Mouse (Mus musculus) neural tube, embryonic 15.5 days (tissue): ENCODE measurements at regions not wholly inside any gene's neighbourhood (a gene's known extent, or its start where the extent isn't known, plus 50 kb on each side); places are given as distances from the start of the nearest gene placed in this dataset.

ENCODE experiments used
- ATAC-seq: fragments of 200-750 bp; cut with Nextera tagmentation; 2 replicates; pipeline ENCODE4 v1.8.0; 2017; ENCODE audit warnings: mild to moderate bottlenecking, moderate TSS enrichment, moderate library complexity; ENCODE audit not compliant: low FRiP score
- H3K27ac ChIP-seq: fragments of 300-500 bp; sonication (generic); replicated peaks from 2 replicates; pipeline ENCODE4 v1.5.1; 2015; ENCODE audit warnings: mild to moderate bottlenecking, inconsistent platforms
- H3K27me3 ChIP-seq: fragments of 300-500 bp; sonication (generic); replicated peaks from 2 replicates; pipeline ENCODE4 v1.6.1; 2015; ENCODE audit warnings: inconsistent platforms
- H3K36me3 ChIP-seq: fragments of 300-500 bp; sonication (generic); 2 replicates; pipeline ENCODE4 v1.6.1; 2015; ENCODE audit warnings: inconsistent platforms
- H3K4me1 ChIP-seq: fragments of 300-500 bp; sonication (generic); 2 replicates; pipeline ENCODE4 v1.6.1; 2015; ENCODE audit warnings: inconsistent platforms
- H3K4me2 ChIP-seq: fragments of 300-500 bp; sonication (generic); 2 replicates; pipeline ENCODE4 v1.6.1; 2015; ENCODE audit warnings: inconsistent platforms, mild to moderate bottlenecking, moderate library complexity
- H3K4me3 ChIP-seq: fragments of 300-500 bp; sonication (generic); replicated peaks from 2 replicates; pipeline ENCODE4 v1.5.1; 2015; ENCODE audit warnings: mild to moderate bottlenecking, inconsistent platforms
- H3K9ac ChIP-seq: fragments of 300-500 bp; sonication (generic); replicated peaks from 2 replicates; pipeline ENCODE4 v1.6.1; 2015; ENCODE audit warnings: mild to moderate bottlenecking, inconsistent platforms
- H3K9me3 ChIP-seq: fragments of 300-500 bp; sonication (generic); replicated peaks from 2 replicates; pipeline ENCODE4 v1.6.1; 2016; ENCODE audit warnings: inconsistent platforms
- WGBS: fragments of 180-500 bp; shearing (Covaris S2); methylation state at CpG from one replicate; pipeline ENCODE4 v1.1.7; 2015; ENCODE audit warnings: mixed read lengths; 5-methylcytosine and 5-hydroxymethylcytosine counted together

- no peaks in the 10 kb centered on the region for H3K9me3 ChIP-seq
- 0 out of 2 replicates have a peak, but pooled peaks have one; percentile 14 for ATAC-seq
- H3K27me3 ChIP-seq = no peaks in the 10 kb centered on the region; the same call in 1 of the 2 replicates
- peaks cover 3% of the 10 kb centered on the region for H3K4me1 ChIP-seq
- no peak overlapping the region for H3K4me3 ChIP-seq
- WGBS = 73% methylated on average over 6 of the region's 6 CpGs
- H3K36me3 ChIP-seq = no peaks in the 10 kb centered on the region
- no peak overlapping the region for H3K9ac ChIP-seq
- H3K4me2 ChIP-seq = peak overlapping the region; percentile 42
- no peak overlapping the region for H3K27ac ChIP-seq
Observed at GRCm38 (mm10) chr3:52510831-52511230, 242.7 kb downstream of the Foxo1 start.

GRCm38 (mm10) chr3:52510088-52510765 lies 242.1 kb downstream of the Foxo1 start:
- H3K4me3 ChIP-seq = no peak overlapping the region; the same call in 1 of the 2 replicates
- H3K36me3 ChIP-seq = no peaks in the 10 kb centered on the region
- WGBS = 69% methylated on average over 12 of the region's 12 CpGs
- H3K4me1 ChIP-seq = peaks cover 3% of the 10 kb centered on the region
- no peak overlapping the region for H3K9ac ChIP-seq
- H3K4me2 ChIP-seq = peak overlapping the region; percentile 42
- no peak overlapping the region for H3K27ac ChIP-seq
- ATAC-seq = peak; percentile 89
- H3K27me3 ChIP-seq = no peaks in the 10 kb centered on the region; the same call in 1 of the 2 replicates
- H3K9me3 ChIP-seq = no peaks in the 10 kb centered on the region

GRCm38 (mm10) chr3:52503925-52504324 lies 235.8 kb downstream of the Foxo1 start:
- Histone ChIP-seq H3K9me3 (no peaks in the 10 kb centered on the region), H3K4me3 (no peak overlapping the region), H3K4me1 (no peaks in the 10 kb centered on the region), H3K4me2 (no peak overlapping the region), H3K27ac (no peak overlapping the region), H3K36me3 (no peaks in the 10 kb centered on the region), H3K9ac (no peak overlapping the region), H3K27me3 (no peaks in the 10 kb centered on the region)
- no peak for ATAC-seq
- WGBS = 89% methylated on average over 9 of the region's 9 CpGs

GRCm38 (mm10) chr3:52502223-52502622 lies 234.1 kb downstream of the Foxo1 start:
- H3K9me3 ChIP-seq = no peaks in the 10 kb centered on the region
- no peak overlapping the region for H3K4me3 ChIP-seq
- H3K36me3 ChIP-seq = no peaks in the 10 kb centered on the region
- no peak overlapping the region for H3K9ac ChIP-seq
- no peak for ATAC-seq
- H3K4me2 ChIP-seq = no peak overlapping the region
- WGBS = 70% methylated on average over 7 of the region's 7 CpGs
- H3K4me1 ChIP-seq = no peaks in the 10 kb centered on the region
- no peak overlapping the region for H3K27ac ChIP-seq
- H3K27me3 ChIP-seq = no peaks in the 10 kb centered on the region

- WGBS = 90% methylated on average over 8 of the region's 8 CpGs
- Histone ChIP-seq H3K9me3 (no peaks in the 10 kb centered on the region), H3K27ac (no peak overlapping the region), H3K36me3 (no peaks in the 10 kb centered on the region), H3K9ac (no peak overlapping the region), H3K27me3 (no peaks in the 10 kb centered on the region), H3K4me3 (no peak overlapping the region), H3K4me1 (no peaks in the 10 kb centered on the region), H3K4me2 (no peak overlapping the region)
- no peak for ATAC-seq
Observed at GRCm38 (mm10) chr3:52501614-52502013, 233.5 kb downstream of the Foxo1 start.

GRCm38 (mm10) chr3:52500026-52500425 lies 231.9 kb downstream of the Foxo1 start:
- Histone ChIP-seq H3K9me3 (no peaks in the 10 kb centered on the region), H3K27ac (no peak overlapping the region), H3K4me1 (no peaks in the 10 kb centered on the region), H3K27me3 (no peaks in the 10 kb centered on the region), H3K9ac (no peak overlapping the region), H3K4me2 (no peak overlapping the region), H3K4me3 (no peak overlapping the region), H3K36me3 (no peaks in the 10 kb centered on the region)
- 87% methylated on average over 6 of the region's 6 CpGs for WGBS
- ATAC-seq = no peak

- H3K36me3 ChIP-seq = no peaks in the 10 kb centered on the region
- H3K27me3 ChIP-seq = no peaks in the 10 kb centered on the region
- no peaks in the 10 kb centered on the region for H3K4me1 ChIP-seq
- 87% methylated on average over 1 of the region's 1 CpGs for WGBS
- H3K4me3 ChIP-seq = no peak overlapping the region
- no peak for ATAC-seq
- no peaks in the 10 kb centered on the region for H3K9me3 ChIP-seq
- H3K4me2 ChIP-seq = no peak overlapping the region
- H3K27ac ChIP-seq = no peak overlapping the region
- no peak overlapping the region for H3K9ac ChIP-seq
Observed at GRCm38 (mm10) chr3:52499581-52499980, 231.4 kb downstream of the Foxo1 start.

- no peak overlapping the region for H3K4me3 ChIP-seq
- no peaks in the 10 kb centered on the region for H3K27me3 ChIP-seq
- H3K4me2 ChIP-seq = no peak overlapping the region
- H3K9me3 ChIP-seq = no peaks in the 10 kb centered on the region
- 82% methylated on average over 15 of the region's 15 CpGs for WGBS
- no peak for ATAC-seq
- no peak overlapping the region for H3K9ac ChIP-seq
- no peaks in the 10 kb centered on the region for H3K4me1 ChIP-seq
- no peak overlapping the region for H3K27ac ChIP-seq
- no peaks in the 10 kb centered on the region for H3K36me3 ChIP-seq
Observed at GRCm38 (mm10) chr3:52498506-52499228, 230.5 kb downstream of the Foxo1 start.

- Histone ChIP-seq H3K4me1 (no peaks in the 10 kb centered on the region), H3K4me2 (no peak overlapping the region), H3K9me3 (no peaks in the 10 kb centered on the region), H3K27ac (no peak overlapping the region), H3K9ac (no peak overlapping the region), H3K4me3 (no peak overlapping the region), H3K27me3 (no peaks in the 10 kb centered on the region), H3K36me3 (no peaks in the 10 kb centered on the region)
- ATAC-seq = no peak
- 93% methylated on average over 4 of the region's 4 CpGs for WGBS
Observed at GRCm38 (mm10) chr3:52496965-52497364, 228.8 kb downstream of the Foxo1 start.

GRCm38 (mm10) chr3:52495401-52495800 lies 227.3 kb downstream of the Foxo1 start:
- no peak for ATAC-seq
- Histone ChIP-seq H3K9me3 (no peaks in the 10 kb centered on the region), H3K27me3 (0 out of 2 replicates have a peak, but pooled peaks cover 2% of the 10 kb centered on the region), H3K4me1 (no peaks in the 10 kb centered on the region), H3K4me3 (no peak overlapping the region), H3K27ac (no peak overlapping the region), H3K9ac (no peak overlapping the region), H3K4me2 (no peak overlapping the region), H3K36me3 (no peaks in the 10 kb centered on the region)

- H3K4me2 ChIP-seq = no peak overlapping the region
- H3K4me3 ChIP-seq = no peak overlapping the region
- no peaks in the 10 kb centered on the region for H3K36me3 ChIP-seq
- H3K9me3 ChIP-seq = no peaks in the 10 kb centered on the region
- WGBS = 59% methylated on average over 2 of the region's 2 CpGs
- no peaks in the 10 kb centered on the region for H3K4me1 ChIP-seq
- 0 out of 2 replicates have a peak, but pooled peaks cover 2% of the 10 kb centered on the region for H3K27me3 ChIP-seq
- no peak for ATAC-seq
- H3K27ac ChIP-seq = no peak overlapping the region
- no peak overlapping the region for H3K9ac ChIP-seq
Observed at GRCm38 (mm10) chr3:52494924-52495323, 226.8 kb downstream of the Foxo1 start.

- H3K4me3 ChIP-seq = no peak overlapping the region
- no peaks in the 10 kb centered on the region for H3K27me3 ChIP-seq
- 80% methylated on average over 5 of the region's 5 CpGs for WGBS
Observed at GRCm38 (mm10) chr3:52479186-52479585, 211.1 kb downstream of the Foxo1 start.

More at GRCm38 (mm10) chr3:52479186-52479585, 211.1 kb downstream of the Foxo1 start:
- H3K27ac ChIP-seq = no peak overlapping the region
- no peaks in the 10 kb centered on the region for H3K9me3 ChIP-seq
- H3K36me3 ChIP-seq = no peaks in the 10 kb centered on the region
- H3K9ac ChIP-seq = no peak overlapping the region
- H3K4me2 ChIP-seq = no peak overlapping the region
- no peak for ATAC-seq
- H3K4me1 ChIP-seq = no peaks in the 10 kb centered on the region
